Mouse (Mus musculus): ENCODE measurements at regions not wholly inside any gene's neighbourhood (a gene's known extent, or its start where the extent isn't known, plus 50 kb on each side); places are given as distances from the start of the nearest gene placed in this dataset.

DNA sequence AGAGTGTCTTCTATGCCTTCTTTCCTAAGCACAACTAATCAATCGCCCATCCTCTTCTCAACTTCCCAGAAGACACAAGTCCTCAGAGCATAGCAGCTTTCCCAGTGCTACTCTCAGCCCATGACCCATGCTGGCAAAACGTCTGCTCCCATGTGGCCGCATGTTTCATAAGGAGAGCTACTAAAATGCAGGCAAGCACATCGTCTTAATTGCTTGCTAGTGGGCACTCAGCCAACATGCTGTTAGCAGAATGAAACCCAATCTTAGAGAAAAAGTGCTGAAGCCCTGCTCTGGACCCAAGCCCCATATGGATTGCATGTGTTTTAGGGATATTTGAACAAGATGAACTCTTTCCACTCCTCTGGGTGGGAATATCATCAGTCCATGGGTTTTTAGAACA, 1348.2 kb upstream of the Zeb2 start:
- TF ChIP-seq POLR2A (IDR thresholded peaks at IDR 0.05; ENCODE audit: borderline replicate concordance, insufficient read depth, low read length): no peak
- TF ChIP-seq CTCF (IDR thresholded peaks at IDR 0.05; ENCODE audit: borderline replicate concordance, insufficient read depth, low read depth, low read length): no peak
